Mouse (Mus musculus) right cerebral cortex, postnatal 10 days (tissue): Measurements from ENCODE around the gene Ptprg.
"Not testable (repeated sequence)": the region's sequence is repeated elsewhere in the genome, so short reads cannot be mapped to it uniquely, and the experiment has no call there.

Source experiments
- DNase-seq, 2 experiments: peaks; one replicate each; pipeline ENCODE4 v3.0.0; 2021; ENCODE audit warnings: low spot score in 2 of 2

Ptprg gene

DNA sequence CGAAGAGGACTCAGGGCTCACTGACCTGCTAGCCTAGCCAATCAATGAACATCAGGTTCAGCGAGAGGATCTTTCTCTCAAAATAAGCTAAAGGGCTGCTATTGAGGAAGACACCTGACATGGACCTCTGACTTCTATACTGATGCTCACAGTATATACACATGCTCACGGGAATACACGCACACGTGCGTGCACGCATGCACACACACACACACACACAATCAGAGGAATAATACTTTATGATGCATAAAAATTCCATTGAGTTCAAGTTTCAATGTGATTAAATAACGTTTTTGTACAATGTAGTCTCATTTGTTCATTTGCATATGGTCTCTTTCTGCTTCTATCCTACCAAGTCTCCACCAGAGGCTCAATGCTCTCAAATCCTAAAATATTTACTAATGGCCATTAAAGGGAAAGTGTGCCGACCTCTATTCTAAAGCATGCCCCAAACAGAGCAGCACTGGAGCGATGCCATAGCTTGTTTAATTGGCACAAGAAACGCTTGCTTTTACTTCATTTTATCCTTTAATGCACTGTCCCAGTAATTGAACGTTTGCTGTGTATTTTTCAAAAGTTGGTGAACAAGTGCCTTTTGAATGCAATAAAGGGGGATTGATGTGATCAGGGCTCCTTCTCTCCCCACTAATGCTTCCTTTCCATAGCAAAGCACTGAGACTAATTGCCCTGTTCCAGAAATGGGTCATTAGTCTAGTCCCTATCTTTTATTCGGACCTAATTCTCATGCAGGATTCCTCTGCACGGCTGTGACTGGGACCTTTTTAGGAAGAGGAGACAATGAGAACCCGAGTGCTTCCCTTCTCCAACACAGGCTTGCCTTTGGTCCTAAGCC is 407.2 kb downstream of the Ptprg start:
- DNase-seq = peak; percentile 50 to 59

DNA sequence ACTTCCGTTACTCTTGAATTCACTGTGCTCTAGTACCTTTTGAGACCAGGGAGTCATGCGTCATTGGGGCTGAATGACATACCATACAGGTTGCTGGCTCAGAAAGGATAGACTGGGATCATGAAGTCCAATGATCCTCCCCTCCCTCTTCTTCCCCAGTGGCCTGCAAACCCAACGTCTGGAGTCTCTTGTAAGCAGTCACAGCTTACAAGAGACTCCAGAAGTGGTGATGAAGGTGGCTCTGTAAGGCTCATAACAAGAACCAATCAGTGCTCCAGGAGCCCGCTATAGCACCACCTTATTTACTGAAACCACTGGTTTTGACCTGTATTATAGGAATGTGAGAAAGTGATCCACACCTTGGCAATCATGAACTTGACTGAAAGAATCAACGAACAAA is 408.8 kb downstream of the Ptprg start:
- no peak for DNase-seq

DNA sequence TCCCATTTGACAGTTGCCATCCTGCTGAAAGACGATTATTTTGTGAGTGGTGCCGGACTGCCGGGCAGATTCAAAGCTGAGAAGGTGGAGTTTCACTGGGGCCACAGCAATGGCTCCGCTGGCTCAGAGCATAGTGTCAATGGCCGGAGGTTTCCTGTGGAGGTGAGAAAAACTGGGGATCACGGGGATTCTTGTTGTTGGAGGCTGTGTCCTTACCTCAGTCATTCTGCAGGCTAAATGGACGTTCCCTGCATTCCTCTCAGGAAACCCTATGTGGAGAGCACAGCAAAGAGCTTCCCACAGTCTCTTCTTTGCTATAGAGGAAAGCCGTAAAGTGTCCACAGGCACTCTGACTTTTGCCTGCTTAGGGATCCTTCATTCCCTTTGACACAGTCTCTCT is 409.2 kb downstream of the Ptprg start:
- DNase-seq = no peak

DNA sequence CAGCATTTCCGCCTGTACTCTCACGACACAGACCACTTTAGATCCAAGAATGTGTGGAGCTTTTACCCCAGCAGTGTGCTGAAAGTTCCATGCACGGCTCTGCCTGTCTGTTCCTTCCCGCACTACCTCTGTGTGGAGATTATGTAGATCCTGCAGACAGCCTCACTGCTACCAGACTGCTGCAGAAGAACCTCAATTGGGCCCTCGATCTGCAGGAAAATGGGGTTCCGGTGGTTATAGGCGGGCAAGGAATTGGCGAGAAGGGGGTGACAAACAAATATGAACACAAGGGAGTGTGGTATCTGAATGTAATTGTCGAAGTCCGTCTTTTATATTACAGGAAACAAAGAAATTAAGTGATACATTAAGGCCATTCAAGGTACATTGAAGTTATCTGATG is 410.5 kb downstream of the Ptprg start:
- DNase-seq = no peak

DNA sequence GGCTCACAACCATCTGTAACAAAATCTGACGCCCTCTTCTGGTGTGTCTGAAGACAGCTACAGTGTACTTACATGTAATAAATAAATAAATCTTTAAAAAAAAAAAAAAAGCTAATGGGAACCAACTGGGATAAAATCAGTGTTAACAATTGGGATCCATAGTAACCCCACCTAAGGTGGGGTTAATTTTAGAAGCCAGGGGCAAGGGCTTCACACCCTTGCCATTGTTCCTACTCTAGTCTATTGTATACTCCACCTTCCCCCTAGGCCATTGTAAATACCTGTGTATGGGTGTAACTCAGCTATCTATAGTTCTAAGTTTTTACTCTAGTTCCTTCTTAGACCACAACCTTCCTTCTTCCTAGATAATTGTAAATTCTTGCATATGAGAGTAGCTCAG is 411.0 kb downstream of the Ptprg start:
- not testable (repeated sequence) for DNase-seq

DNA sequence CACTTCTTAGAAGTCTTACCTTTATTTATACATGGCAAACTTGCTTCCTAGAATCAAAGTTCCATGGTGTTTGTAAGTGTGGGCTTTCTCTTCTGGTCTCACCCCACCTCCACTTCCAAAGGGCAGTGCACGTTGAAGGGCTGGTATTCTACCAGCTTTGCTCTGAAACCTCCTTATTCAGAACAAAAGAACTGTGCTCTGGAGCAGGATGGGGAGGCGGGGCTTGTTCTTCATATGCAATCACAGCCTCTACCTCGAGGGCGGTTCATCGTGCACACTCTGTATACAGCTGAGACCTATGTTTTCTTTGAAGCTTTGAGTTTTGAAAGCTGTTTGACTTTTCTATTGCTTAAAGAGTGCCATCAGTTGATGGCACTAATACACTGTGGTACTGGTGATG is 412.5 kb downstream of the Ptprg start:
- no peak for DNase-seq

DNA sequence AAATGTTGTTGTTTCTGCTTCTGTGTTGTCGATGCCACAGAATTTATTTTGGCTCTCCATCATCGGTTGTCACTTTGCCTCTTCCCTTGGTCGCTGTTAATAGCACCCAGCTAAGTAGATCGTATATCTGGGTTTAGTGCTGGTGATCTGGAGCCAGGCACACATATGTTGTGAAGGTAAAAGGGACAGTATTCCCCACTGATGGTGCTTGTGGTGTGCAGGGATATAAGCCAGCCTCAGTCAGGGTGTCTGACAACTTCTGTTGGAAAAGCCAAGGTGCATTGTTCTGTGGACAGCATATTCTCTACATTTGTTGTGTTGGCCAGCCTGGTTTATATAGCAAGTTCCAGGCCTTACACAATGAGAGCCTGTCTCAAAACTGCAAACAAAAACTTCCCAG is 428.4 kb downstream of the Ptprg start:
- DNase-seq = no peak

DNA sequence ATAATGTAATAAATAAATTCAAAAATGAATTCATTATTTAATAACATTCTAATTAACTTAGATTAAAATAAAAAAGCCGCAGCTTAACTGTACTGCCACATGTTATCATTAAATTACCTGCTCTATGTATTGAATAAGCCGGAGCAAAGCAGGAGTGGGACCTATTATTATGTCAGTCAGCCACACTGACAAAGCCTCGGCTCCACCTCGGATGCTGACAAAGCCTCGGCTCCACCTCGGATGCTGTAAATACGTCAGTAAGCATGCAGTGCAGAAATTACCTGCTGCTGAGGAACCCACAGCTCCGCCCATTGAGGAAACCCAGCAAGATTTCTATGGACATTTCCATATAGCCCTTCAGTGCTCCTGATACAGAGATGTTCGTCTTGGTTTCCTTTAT is 429.7 kb downstream of the Ptprg start:
- no peak for DNase-seq

DNA sequence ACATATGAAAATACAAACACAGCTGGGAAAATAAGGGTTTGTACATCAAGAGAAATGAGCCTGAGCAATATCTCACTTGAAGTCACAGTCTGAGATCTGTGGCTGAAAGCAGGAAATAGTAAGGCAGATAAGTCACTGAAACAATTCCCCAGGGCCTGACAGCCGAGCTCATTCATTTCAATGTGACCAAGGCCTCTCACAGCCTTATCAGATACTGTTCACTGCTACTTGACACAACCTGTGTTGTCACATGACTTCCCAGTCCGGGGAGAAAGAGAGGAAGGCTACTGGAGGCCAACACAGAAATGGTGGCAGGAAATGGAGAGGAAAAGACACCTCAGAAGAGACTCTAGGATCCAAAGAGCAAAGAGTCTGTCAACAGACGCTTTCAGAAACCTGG is 430.8 kb downstream of the Ptprg start:
- DNase-seq = no peak

DNA sequence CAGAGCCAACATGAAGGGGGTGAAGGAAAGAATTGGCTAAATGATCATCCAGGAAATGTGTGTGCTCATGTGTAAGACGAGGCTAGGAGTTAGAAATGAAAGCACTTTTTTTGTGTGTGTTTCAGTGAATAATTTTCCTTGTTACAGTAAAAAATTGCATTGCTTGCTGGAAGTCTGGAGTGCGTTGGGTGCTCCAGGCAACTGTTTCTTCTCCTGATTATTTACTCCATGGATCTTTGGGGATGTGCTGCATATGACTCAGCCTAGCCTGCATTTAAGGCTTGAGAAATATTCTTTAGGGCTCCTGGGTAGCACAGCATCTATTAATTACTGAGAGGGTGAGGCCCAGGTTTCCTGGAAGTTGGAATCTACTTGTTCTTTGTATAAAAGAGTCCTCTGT is 435.6 kb downstream of the Ptprg start:
- no peak for DNase-seq

DNA sequence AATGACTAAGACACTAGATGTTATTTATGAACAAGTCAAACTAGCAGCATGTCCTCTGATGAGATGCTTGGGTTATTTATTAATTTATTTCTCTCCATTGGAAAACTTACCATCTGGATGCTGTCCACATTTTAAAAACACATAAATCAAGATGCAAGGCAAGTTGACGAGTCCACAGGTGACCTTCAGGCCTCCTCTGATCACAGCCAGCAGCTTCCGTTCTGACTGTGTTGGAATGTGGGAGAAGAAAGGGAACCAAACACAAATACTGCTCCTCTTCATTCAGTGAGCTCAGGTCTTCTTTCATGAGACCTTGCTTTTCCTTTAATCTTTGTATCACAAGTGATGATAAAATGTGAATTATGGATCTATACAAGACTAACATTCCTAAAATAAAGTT is 437.8 kb downstream of the Ptprg start:
- DNase-seq = no peak

DNA sequence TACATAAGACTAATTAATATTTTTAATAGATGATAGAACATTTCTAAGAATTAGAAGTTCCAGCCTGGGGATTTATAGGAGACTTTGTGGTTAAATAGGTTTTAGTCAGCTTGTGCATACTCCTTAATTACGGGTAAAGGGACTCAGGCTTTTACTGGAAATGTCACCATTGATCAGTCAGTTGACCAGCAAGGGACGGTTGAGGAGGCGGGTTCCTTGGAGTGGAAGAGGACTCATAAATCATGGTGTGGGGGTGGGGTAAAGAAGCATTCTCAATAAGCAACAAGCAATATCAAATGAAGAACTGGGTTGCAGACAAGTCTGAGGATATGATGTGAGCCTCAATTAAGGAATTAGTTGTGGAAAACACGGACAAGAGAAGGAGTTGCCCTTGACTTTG is 438.8 kb downstream of the Ptprg start:
- no peak for DNase-seq

DNA sequence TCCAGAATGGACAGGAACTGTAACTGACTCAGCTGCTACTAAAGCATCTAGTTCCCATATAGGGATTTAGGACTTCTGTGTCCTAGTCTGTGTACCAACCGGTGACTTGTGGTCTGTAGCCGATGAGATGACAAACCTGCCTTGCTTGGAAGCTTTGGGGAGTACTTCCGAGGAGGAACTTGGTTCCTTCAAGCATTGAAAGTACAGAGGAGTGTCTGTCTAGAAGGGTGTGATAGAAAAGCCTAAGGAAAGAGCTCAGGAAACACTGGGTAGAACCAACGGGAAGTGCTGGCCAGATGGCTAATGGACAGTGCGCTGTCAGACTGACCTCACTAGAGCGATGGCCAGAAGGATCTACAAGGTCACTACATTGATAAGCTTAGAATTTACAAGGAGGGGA is 439.2 kb downstream of the Ptprg start:
- no peak for DNase-seq

DNA sequence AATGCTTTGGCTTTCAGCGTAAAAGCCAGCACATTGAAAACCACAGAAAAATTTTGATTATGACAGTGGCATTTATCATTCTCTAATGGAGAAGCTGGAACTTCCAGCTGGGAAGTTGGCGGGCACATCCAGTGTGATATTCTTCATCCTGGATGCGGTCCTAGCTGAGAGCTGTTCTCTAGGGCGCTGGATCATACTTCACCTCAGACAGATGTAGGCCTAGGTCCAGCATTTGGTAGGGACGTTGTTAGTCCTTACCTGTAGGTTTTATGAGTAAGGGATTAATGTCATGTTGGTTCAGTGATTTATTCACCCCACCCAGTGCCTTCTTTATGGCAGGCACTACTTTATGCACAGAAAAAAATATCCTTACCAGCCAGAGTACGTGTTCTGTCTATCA is 444.2 kb downstream of the Ptprg start:
- no peak for DNase-seq

DNA sequence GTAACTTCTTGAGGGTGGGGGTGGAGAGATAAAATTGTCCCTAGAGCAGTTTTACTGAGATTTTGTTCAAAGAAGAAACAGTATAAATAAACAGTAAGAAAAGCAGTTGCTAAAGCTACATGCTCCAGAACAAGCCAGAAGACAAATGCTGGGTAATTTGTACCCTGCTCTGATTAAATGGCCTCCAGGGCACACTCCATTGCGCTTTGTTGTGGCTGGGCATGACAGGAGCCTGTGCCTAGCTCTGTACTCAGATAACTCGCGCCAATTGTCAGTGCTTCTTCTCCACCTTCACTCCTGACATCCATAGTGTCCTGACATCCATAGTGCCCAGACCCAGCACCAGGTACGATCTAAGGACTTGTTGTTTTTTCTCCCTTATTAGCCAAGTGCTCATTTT is 445.1 kb downstream of the Ptprg start:
- no peak for DNase-seq

DNA sequence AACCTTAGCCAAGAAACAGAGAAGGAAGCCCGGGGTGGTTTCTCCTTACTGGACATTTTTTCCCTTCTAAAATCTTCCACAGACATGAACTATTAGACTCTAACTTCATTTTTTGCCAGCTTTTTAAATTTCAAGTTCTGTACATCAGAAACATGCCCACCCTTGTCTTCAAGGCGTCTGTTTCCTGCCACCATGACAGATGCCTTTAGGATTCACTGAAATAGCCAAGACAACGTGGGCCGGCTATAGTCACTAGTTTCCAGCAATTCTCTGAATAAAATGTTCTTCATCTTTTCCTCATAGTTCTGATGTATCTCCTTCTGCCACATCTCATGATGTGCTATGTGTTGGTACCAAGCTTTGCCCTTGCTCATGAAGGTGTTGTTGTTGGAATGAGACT is 450.7 kb downstream of the Ptprg start:
- peak in 1 of 2 experiments; percentile 43 for DNase-seq

DNA sequence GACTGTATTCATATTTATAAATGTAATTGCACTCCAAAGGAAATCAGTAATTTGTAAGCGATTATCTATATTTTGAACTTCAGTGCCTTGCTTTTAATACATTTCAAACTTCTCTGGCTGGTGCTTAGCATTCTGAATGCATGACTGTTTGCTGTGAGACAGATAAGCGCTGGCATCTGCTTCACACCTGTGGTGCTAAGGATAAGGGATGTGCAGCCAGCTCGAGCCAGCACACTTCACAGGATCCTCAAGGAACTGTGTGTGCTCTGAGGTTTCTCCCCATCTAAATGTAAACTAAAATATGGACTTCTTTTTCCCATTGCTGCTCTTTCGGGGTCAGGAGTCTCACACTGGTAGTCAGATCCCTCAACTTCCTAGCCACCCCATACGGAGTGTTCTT is 458.4 kb downstream of the Ptprg start:
- no peak for DNase-seq

DNA sequence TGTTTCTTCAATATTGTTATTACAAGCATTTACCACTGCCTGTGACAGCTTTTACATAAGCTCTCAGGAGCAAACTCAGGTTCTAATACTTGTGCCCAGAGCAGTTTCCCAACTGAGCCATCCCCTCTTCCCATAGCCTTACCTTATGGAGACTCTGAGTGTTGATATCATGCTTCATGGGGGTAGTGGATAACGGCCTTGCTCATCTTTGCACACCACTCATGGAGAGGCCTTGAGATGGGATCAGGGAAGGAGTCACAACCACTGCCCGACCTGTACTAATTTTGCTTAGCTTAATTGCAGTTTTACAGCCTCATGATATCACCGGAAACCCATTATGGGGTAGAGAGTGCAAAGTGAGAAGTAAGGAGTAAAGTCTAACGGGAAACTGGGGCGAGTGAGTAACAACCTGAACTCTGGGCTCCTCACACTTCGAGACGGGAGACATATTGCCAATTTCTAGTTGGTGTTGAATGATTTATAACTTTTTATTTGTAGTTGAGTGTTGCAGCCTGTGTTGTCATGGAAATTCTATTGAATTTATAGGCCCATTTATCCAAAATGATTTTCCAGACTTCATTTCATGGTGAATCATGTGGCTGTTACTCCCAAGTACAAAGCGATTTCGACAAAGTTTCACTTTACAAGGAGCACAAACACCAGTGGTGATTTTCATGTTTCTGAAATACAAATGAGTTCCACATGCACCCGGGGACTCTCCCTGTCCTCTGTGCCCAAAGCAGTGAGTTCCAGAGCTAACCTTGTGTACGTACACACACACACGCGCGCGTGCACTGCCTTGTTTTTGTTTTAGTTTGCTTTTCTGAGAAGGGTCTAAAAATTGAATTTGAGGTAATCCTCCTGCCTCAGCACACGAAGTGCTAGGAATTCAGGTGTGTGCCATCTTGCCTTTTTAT is 472.7 kb downstream of the Ptprg start:
- DNase-seq = no peak

DNA sequence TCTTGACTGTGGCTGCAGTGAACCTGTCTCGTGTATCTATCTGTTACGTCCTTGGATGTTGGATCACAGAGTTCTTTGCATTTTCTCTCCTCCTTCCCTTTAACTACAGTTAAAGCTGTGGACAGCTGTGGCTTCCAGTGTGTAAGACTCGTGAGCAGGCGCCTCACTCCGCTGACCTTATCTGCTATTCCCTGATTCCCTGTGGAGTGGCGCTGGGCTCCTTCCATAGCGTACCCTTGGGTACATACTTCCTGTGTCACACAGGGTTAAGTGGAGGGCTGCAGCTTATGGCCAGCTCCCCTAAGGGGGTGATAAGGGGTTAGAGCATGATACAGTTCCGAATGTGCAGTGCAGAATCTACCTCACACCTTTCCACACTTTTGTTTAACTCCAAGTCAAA is 473.9 kb downstream of the Ptprg start:
- no peak for DNase-seq

DNA sequence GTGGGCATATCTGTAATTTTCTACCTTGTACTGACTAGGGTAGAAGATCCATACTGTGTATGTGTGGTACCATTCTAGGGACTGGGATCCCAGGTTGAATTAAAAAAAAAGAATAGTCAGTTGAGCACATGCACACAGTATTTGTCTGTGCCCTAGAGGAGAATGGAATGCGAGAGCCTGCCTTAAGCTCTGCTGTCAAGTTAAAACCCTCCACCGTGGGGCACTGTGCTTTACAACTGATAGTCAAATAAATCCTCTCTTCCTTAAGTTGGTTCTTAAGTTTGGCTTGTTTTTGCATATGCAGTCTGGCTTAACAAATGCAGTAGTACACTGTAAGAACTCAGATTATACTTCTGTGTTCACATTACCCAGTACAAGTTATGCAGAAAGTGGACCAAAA is 476.6 kb downstream of the Ptprg start:
- no peak for DNase-seq

DNA sequence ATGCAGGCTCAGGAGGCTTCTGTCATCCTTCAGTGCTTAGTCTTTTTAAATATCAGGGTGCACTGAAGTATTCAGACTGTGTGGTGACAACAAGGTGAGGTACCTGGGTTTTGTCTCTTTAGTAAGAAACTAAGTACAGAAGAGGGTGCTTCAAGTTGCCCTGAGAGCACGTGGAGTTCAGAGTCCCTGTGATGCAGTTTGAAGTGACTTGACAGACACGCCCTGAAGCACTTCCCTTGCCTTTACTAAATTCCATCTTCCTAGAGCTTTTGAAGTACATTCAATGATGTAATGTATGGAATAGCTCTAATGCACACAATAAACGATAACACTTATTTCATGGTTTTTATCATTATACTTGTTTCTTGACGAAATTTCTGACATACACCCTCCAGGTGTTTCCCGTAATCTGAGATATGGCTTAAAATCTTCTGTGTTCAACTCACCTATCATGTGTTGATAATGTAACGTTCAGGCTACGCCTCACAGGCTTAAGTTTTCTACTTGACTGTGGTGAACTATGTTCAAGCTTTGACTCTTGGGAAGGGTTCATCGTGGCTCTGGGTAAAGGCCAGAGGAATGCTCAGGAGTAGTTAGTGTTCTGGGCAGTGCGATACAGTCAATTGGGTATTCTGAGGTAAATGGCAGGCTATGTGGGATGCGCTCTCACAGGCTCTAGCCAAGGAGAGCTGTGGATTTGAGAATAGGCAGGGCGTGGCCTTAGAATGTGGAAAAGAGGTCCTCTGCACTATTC is 483.4 kb downstream of the Ptprg start:
- no peak for DNase-seq

DNA sequence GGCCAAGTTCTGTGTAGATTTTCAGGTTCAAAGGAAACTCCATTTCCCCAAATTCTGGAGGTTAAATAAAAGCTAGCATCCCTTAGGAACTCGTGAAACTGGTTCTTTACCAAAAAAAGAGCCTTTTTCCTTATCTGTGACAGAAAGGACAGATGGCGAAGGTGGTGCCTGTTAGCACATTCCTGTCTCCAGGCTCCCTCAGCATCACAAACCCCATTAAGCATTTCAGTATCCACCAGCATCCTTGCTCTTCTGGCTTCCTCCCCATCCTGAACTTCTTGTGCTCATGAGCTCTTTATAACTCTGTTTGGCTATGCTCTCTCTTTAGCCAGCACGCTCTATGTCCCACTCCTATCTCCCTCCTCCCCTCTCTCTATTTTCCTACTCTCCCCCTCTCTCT is 486.4 kb downstream of the Ptprg start:
- no peak for DNase-seq
